Mouse (Mus musculus) midbrain, embryonic 14.5 days (tissue): ENCODE measurements around the gene Cldn7. TPM values are rescaled to one million over a fixed set of nuclear protein-coding genes. Genes with fewer than 3 reads are reported as not detected.

ENCODE experiments used
- ATAC-seq: fragments of 200-750 bp; cut with Nextera tagmentation; 2 replicates; pipeline ENCODE4 v1.8.0; 2017; ENCODE audit warnings: moderate number of reproducible peaks, moderate library complexity; ENCODE audit not compliant: low FRiP score, low TSS enrichment
- DNase-seq: peaks from one replicate; pipeline ENCODE4 v3.0.0-alpha.2; 2015
- H3K27ac ChIP-seq: fragments of 300-500 bp; sonication (generic); replicated peaks from 2 replicates; pipeline ENCODE4 v1.5.1; 2014; ENCODE audit warnings: mild to moderate bottlenecking, low read depth, low read length, moderate library complexity
- H3K27me3 ChIP-seq: fragments of 300-500 bp; sonication (generic); 2 replicates; pipeline ENCODE4 v1.6.1; 2014; ENCODE audit warnings: low read length, control low read depth, mixed read lengths; ENCODE audit not compliant: control insufficient read depth, insufficient read depth
- H3K36me3 ChIP-seq: fragments of 300-500 bp; sonication (generic); 2 replicates; pipeline ENCODE4 v1.6.1; 2014; ENCODE audit warnings: low read length, control low read depth; ENCODE audit not compliant: control insufficient read depth, insufficient read depth
- H3K4me1 ChIP-seq: fragments of 300-500 bp; sonication (generic); 2 replicates; pipeline ENCODE4 v1.6.1; 2014; ENCODE audit warnings: mild to moderate bottlenecking, antibody characterized with exemption, low read length, control low read depth; ENCODE audit not compliant: control insufficient read depth, insufficient read depth
- H3K4me2 ChIP-seq: fragments of 300-500 bp; sonication (generic); 2 replicates; pipeline ENCODE4 v1.6.1; 2014; ENCODE audit warnings: mild to moderate bottlenecking, low read length, moderate library complexity
- H3K4me3 ChIP-seq: fragments of 300-500 bp; sonication (generic); replicated peaks from 2 replicates; pipeline ENCODE4 v1.5.1; 2014; ENCODE audit warnings: low read depth, low read length
- H3K9ac ChIP-seq: fragments of 300-500 bp; sonication (generic); replicated peaks from 2 replicates; pipeline ENCODE4 v1.6.1; 2014; ENCODE audit warnings: mild to moderate bottlenecking, low read length, moderate library complexity
- H3K9me3 ChIP-seq: fragments of 300-500 bp; sonication (generic); 2 replicates; pipeline ENCODE4 v1.6.1; 2016; ENCODE audit warnings: low read length, control low read depth, mixed read lengths; ENCODE audit not compliant: control insufficient read depth
- WGBS: fragments of 180-500 bp; shearing (Covaris S2); extraction: QIAGEN DNeasy Blood & Tissue Kit; methylation state at CpG from one replicate; pipeline ENCODE4 v1.1.7; 2014; 5-methylcytosine and 5-hydroxymethylcytosine counted together
- polyA plus RNA-seq: library from polyadenylated mRNA; unstranded; fragments of >200 nt; fragmentation: Nextera tagmentation; extraction: Ambion mirVana; gene quantifications from 2 replicates; pipeline ENCODE4 v1.2.1, GENCODE M21; 2014

Cldn7 gene
- polyA plus RNA-seq, 1 experiment from 2014 or later = not detected

DNA sequence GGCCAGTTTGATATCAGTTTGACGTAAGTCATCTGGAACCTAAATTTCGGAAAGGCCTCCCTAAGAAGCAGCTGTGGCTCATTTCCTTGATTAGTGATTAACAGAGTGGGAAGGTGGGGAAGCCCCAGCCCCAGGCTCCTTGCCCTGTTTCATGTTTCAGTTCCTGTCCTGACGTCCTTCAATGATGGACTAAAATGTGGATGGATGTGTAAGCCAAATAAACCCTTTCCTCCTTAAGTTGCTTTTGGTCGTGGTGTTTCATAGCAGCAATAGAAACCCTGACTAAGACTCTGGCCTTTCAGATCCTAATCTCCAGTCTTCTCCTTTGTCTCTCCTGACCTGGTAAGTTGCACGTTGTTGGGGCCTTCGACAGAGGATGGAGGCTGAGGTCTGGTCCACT, 5.6 kb downstream of the Cldn7 start:
- Histone ChIP-seq H3K4me1 (0 out of 2 replicates have a peak, but pooled peaks cover 5% of the 10 kb centered on the region), H3K9me3 (no peaks in the 10 kb centered on the region), H3K27me3 (peaks cover 31% of the 10 kb centered on the region), H3K4me2 (no peak overlapping the region), H3K27ac (no peak overlapping the region), H3K4me3 (no peak overlapping the region), H3K36me3 (peaks cover 53% of the 10 kb centered on the region), H3K9ac (no peak overlapping the region)
- no peak for DNase-seq
- no peak for ATAC-seq
- WGBS = 90% methylated on average over 6 of the region's 6 CpGs

DNA sequence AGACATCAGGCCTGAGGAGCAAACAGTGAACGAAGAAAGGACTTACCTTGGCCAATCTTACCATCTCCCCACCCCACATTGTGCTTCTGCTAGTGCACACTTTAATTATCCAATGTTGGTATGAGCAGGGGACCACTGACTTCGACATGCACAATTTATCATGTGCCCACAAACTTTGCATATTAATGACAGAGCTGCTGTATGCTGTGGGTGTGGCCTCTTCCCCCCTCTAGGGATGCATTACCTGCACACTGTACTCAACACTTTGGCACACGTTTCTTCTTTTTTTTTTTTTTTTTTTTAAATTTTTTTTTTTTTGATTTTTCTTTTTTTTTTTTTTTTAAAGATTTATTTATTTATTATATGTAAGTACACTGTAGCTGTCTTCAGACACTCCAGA, 6.2 kb downstream of the Cldn7 start:
- Histone ChIP-seq H3K4me1 (0 out of 2 replicates have a peak, but pooled peaks cover 5% of the 10 kb centered on the region), H3K27ac (no peak overlapping the region), H3K4me2 (no peak overlapping the region), H3K9ac (no peak overlapping the region), H3K9me3 (no peaks in the 10 kb centered on the region), H3K36me3 (peaks cover 57% of the 10 kb centered on the region), H3K4me3 (no peak overlapping the region), H3K27me3 (peaks cover 26% of the 10 kb centered on the region)
- DNase-seq = no peak
- ATAC-seq = no peak
- WGBS = 89% methylated on average over 3 of the region's 3 CpGs

DNA sequence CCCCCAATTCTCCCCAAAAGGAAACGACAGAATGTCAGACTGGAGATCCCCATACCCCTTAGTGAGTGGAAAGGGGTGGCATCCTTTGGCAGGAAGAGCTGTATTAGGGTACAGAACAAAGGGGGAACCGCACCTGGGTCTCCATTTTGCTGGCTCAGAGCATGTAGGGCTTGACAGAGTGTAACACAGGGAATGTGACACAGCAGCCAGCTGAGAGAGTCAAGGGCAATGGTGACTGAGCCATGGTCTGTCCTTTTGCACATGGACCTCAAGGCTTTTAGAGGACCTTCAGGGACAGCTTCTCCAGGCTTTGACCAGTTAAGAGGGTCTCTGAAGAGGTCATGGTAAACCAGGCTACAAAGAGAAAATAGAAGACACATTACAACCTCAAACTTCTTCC, 10.3 kb downstream of the Cldn7 start:
- WGBS = 97% methylated on average over 2 of the region's 2 CpGs
- H3K4me2 ChIP-seq = no peak overlapping the region
- peaks cover 11% of the 10 kb centered on the region for H3K4me1 ChIP-seq
- H3K27me3 ChIP-seq = no peaks in the 10 kb centered on the region
- no peaks in the 10 kb centered on the region for H3K9me3 ChIP-seq
- no peak for DNase-seq
- no peak overlapping the region for H3K27ac ChIP-seq
- no peak overlapping the region for H3K4me3 ChIP-seq
- H3K36me3 ChIP-seq = peaks cover 61% of the 10 kb centered on the region
- no peak overlapping the region for H3K9ac ChIP-seq
- no peak for ATAC-seq

DNA sequence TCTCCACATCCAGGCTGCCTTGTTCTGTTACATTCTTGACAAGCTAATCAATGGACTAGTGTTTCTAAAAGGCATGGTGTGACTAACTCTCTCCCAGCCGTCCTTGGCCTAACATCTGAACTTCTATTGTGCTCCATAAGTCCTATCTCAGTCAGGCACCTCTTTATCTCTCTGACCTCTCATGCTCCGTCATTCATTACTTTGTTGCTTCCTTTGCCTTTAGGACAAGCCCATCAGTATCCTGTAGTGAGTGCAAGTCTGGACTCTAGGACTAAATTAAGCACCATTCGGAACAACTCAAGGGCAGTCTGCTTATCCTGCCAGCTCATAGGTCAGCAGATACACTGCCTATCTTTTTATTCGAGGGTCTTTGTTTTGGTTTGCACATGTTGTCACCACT, 11.7 kb downstream of the Cldn7 start:
- WGBS = 96% methylated on average over 4 of the region's 4 CpGs
- H3K36me3 ChIP-seq = peaks cover 53% of the 10 kb centered on the region
- ATAC-seq = no peak

DNA sequence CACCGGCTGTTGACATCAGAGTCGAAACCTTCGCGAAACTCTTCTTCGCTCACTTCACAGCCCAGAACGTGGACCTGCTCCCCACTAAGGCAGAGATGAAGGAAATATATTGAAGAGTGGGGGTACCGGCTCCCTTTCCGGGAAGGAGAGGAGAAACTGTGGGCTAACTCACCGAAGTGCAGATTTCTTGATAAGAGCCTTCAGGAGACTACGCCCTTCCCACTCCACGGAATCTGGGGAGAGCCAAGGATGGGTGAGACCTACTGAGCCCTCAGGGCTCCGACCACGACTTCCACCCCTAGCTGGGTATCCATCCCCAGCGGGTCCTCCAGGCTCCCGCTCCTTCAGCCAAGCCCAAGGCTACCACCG, 15.2 kb downstream of the Cldn7 start:
- H3K27me3 ChIP-seq = no peaks in the 10 kb centered on the region
- ATAC-seq = no peak
- WGBS = 3% methylated on average over 16 of the region's 16 CpGs
- peak overlapping the region; percentile 80 for H3K4me2 ChIP-seq
- H3K4me3 ChIP-seq = peak overlapping the region; percentile 100
- DNase-seq = no peak
- H3K27ac ChIP-seq = peak overlapping the region; percentile 99
- no peaks in the 10 kb centered on the region for H3K9me3 ChIP-seq
- peaks cover 33% of the 10 kb centered on the region for H3K4me1 ChIP-seq
- peaks cover 40% of the 10 kb centered on the region for H3K36me3 ChIP-seq
- H3K9ac ChIP-seq = peak overlapping the region; percentile 98

More for the DNA sequence above, 11.7 kb downstream of the Cldn7 start:
- Histone ChIP-seq H3K9me3 (no peaks in the 10 kb centered on the region), H3K4me2 (no peak overlapping the region), H3K27me3 (no peaks in the 10 kb centered on the region), H3K27ac (no peak overlapping the region), H3K9ac (no peak overlapping the region), H3K4me3 (no peak overlapping the region), H3K4me1 (peaks cover 11% of the 10 kb centered on the region)
- no peak for DNase-seq

DNA sequence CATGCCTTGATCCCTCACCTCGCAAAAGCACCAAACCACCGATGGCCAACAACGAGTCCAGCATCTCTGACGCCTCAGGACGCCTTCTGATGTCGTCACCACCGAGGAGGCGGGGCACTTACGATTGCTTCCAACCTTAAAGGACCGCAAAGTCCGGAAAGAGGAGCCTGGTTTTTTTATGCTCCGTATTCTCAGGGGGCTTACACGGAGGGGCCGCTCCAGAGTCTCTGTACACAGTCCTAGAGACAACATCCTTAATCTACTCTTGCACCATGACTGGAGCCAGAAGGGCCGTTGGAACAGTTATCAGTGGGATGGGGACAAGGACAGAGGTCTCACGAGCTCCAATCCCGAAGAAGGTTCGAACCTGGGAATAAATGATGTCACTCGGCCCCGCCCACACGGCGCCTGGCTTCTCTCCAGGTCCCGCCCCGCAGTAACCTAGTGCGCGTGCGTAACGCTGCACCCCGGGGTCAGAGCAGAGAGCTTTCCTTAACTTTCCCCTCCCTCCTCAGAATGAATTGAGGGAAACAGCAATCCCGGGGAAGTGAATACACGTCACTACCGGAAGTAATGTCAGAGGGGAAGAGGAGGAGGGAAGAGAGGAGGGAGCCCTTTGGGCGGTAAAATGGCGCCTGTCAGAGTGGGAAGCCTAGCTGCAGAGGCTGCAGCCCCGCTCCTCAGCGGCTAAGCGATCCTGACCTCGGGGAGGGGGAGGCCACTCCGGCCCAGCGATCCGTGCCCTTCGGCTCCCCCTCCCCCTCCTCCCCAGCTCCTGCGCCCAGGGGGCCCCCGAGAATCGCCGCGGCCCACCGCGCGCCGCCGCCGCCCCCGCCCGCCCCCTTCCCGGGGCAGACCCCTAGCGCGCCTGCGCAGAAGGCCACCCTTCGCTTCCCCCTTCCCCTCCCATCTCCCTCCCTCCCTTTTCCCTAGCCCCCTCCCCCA, 15.9 kb downstream of the Cldn7 start:
- ATAC-seq (peak; percentile 95), DNase-seq (peak; percentile 99)
- Histone ChIP-seq H3K9ac (peak overlapping the region; percentile 98), H3K27ac (peak overlapping the region; percentile 99), H3K4me2 (peak overlapping the region; percentile 80), H3K27me3 (no peaks in the 10 kb centered on the region), H3K36me3 (peaks cover 40% of the 10 kb centered on the region), H3K4me3 (peak overlapping the region; percentile 100), H3K4me1 (peaks cover 33% of the 10 kb centered on the region), H3K9me3 (no peaks in the 10 kb centered on the region)
- WGBS = under 1% methylated on average over 43 of the region's 60 CpGs

DNA sequence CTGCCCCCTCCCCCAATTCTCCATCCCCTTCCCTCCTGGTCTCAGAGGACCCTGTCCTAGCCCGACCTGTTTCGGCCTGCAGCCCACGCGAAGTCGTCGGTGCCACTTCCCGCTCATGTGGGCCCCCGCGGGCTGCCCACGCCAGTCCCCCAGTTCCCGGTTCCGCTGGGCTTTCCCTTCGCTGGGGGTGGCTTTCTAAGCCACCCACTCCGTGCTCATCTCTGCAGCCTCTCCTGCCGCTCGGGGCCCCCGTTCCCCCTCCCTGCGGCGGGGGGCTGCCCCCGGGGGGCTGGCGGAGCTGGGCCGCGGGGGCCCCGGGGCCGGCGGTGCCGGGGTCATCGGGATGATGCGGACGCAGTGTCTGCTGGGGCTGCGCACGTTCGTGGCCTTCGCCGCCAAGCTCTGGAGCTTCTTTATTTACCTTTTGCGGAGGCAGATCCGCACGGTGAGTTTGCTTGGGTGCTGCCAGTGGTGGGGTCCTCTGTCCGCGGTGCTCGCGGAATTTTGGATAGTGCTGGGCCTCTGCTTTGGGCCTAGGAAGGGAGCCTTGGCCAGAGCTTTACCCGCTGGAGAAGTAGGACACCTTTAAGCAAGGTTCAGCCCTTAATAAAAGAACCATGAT, 16.7 kb downstream of the Cldn7 start, which contains the start of gene Ctdnep1:
Ctdnep1 (plus strand) TSS at position 16 of the 622 bp plus-strand sequence.
- Histone ChIP-seq H3K27me3 (no peaks in the 10 kb centered on the region), H3K4me1 (peaks cover 33% of the 10 kb centered on the region), H3K4me2 (peak within 1 kb of the TSS; percentile 80), H3K27ac (peak within 1 kb of the TSS; percentile 99), H3K9ac (peak within 1 kb of the TSS; percentile 98), H3K36me3 (peaks cover 41% of the 10 kb centered on the region), H3K4me3 (peak within 1 kb of the TSS; percentile 100), H3K9me3 (no peaks in the 10 kb centered on the region)
- ATAC-seq = peak; percentile 2; the same call in 1 of the 2 replicates
- under 1% methylated on average over 43 of the region's 43 CpGs for WGBS
- DNase-seq = peak; percentile 39

DNA sequence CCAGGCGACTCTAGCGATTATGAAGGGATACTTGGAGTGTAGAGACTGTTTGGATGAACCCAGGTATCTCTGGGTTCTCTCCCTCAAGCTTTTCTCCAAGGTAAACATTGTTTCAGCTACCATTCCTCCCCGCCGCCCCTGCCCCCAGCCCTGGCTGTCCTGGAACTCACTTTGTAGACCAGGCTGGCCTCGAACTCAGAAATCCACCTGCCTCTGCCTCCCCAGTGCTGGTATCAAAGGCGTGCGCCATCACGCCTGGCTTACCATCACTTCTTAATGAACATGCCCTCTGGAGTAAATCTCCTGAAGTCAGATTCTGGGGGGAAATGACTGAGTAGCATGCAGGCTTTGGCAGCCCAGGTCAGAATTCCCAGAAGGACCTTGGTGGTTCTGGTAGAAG, 17.6 kb downstream of the Cldn7 start, which contains the start of gene Elp5:
Elp5 (minus strand) TSS at position 293 of the 400 bp plus-strand sequence.
- H3K9ac ChIP-seq = peak within 1 kb of the TSS; percentile 98
- H3K27ac ChIP-seq = peak within 1 kb of the TSS; percentile 99
- H3K4me3 ChIP-seq = peak within 1 kb of the TSS; percentile 100
- H3K36me3 ChIP-seq = peaks cover 42% of the 10 kb centered on the region
- 59% methylated on average over 8 of the region's 8 CpGs for WGBS
- H3K4me2 ChIP-seq = peak within 1 kb of the TSS; percentile 80
- H3K9me3 ChIP-seq = no peaks in the 10 kb centered on the region
- no peak for ATAC-seq
- peaks cover 33% of the 10 kb centered on the region for H3K4me1 ChIP-seq
- DNase-seq = no peak
- H3K27me3 ChIP-seq = no peaks in the 10 kb centered on the region
